Mouse (Mus musculus) midbrain, embryonic 10.5 days (tissue): Measurements from ENCODE around the gene Zfp367. TPM values are rescaled to one million over a fixed set of nuclear protein-coding genes. Genes with fewer than 3 reads are reported as not detected.
A peak's percentile ranks its signal among the peaks of the same experiment; 100 is the strongest.

Experiments used
- DNase-seq: peaks from one replicate; pipeline ENCODE4 v3.0.0-alpha.2; 2017; ENCODE audit warnings: low spot score
- H3K27ac ChIP-seq: fragments of 300-500 bp; sonication (generic); replicated peaks from 2 replicates; pipeline ENCODE4 v1.5.1; 2016; ENCODE audit warnings: mild to moderate bottlenecking
- H3K27me3 ChIP-seq: fragments of 300-500 bp; sonication (generic); 2 replicates; pipeline ENCODE4 v1.6.1; 2016; ENCODE audit warnings: low read depth, mild to moderate bottlenecking; ENCODE audit not compliant: poor library complexity, severe bottlenecking
- H3K36me3 ChIP-seq: fragments of 300-500 bp; sonication (generic); 2 replicates; pipeline ENCODE4 v1.6.1; 2016; ENCODE audit warnings: mild to moderate bottlenecking, moderate library complexity
- H3K4me1 ChIP-seq: fragments of 300-500 bp; sonication (generic); 2 replicates; pipeline ENCODE4 v1.6.1; 2016
- H3K4me3 ChIP-seq: fragments of 300-500 bp; sonication (generic); 2 replicates; pipeline ENCODE4 v1.5.1; 2016; ENCODE audit warnings: mild to moderate bottlenecking, moderate library complexity
- H3K9me3 ChIP-seq: fragments of 300-500 bp; sonication (generic); replicated peaks from 2 replicates; pipeline ENCODE4 v1.6.1; 2016; ENCODE audit warnings: mild to moderate bottlenecking
- WGBS: fragments of 180-500 bp; shearing (Covaris S2); methylation state at CpG from one replicate; pipeline ENCODE4 v1.1.7; 2016; 5-methylcytosine and 5-hydroxymethylcytosine counted together
- polyA plus RNA-seq: library from polyadenylated mRNA; unstranded; fragments of >200 nt; fragmentation: Nextera tagmentation; extraction: Ambion mirVana; gene quantifications from 2 replicates; pipeline ENCODE4 v1.2.1, GENCODE M21; 2016

Zfp367 gene
- polyA plus RNA-seq = 18.9 and 21.0 TPM in 2 replicates

DNA sequence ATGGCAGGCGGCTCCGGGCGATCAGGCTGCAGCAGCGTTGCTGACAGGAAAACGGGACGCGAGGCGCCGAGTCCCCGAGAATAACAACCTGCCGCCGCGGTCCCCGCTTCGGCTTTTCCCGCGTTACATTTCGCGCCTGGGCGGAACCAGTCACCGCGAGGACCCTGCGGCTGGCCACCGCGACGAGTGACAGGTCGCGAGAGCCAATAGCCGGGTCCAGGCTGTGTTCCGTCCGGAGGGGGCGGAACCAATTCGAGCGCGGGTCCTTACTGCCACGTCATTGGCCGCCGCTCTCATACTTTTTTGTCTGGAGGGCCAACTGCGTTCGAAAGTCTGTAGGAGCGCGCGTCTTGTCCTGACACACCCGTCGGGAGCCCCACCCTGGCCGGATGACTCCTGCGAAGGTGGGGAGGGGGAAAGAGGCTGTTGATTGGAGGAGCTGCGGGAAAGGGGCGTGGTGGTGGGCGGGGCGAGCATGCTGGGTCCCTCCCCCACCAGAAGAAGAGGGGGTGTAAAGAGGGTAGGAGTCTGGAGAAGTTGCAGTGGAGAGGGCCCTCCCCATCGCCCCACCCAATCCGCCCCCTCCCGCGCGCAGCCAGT is at the start of gene Zfp367:
TSS of gene Zfp367 (minus strand) at position 120 of the 600 bp plus-strand sequence.
- H3K36me3 ChIP-seq = peaks cover 4% of the 10 kb centered on the region; the same call in 1 of the 2 replicates
- no peaks in the 10 kb centered on the region for H3K27me3 ChIP-seq
- peak within 1 kb of the TSS; percentile 74 for H3K4me3 ChIP-seq
- peaks cover 60% of the 10 kb centered on the region for H3K4me1 ChIP-seq
- H3K9me3 ChIP-seq = no peaks in the 10 kb centered on the region
- peak within 1 kb of the TSS; percentile 96 for H3K27ac ChIP-seq
- DNase-seq = peak; percentile 99
- under 1% methylated on average over 56 of the region's 56 CpGs for WGBS

GRCm38 (mm10) chr13:64200911-64201310 is 47.9 kb upstream of the Zfp367 start:
- H3K36me3 ChIP-seq = peaks cover 17% of the 10 kb centered on the region
- no peaks in the 10 kb centered on the region for H3K27me3 ChIP-seq
- no peaks in the 10 kb centered on the region for H3K9me3 ChIP-seq
- H3K4me3 ChIP-seq = no peak overlapping the region
- H3K4me1 ChIP-seq = 0 out of 2 replicates have a peak, but pooled peaks cover 3% of the 10 kb centered on the region
- 97% methylated on average over 4 of the region's 4 CpGs for WGBS
- DNase-seq = no peak
- no peak overlapping the region for H3K27ac ChIP-seq

- Histone ChIP-seq H3K27me3 (no peaks in the 10 kb centered on the region), H3K4me3 (no peak overlapping the region), H3K36me3 (peaks cover 23% of the 10 kb centered on the region), H3K4me1 (0 out of 2 replicates have a peak, but pooled peaks cover 1% of the 10 kb centered on the region), H3K27ac (no peak overlapping the region), H3K9me3 (no peaks in the 10 kb centered on the region)
- WGBS = 95% methylated on average over 4 of the region's 4 CpGs
- no peak for DNase-seq
Observed at GRCm38 (mm10) chr13:64198310-64198709, 45.3 kb upstream of the Zfp367 start.

GRCm38 (mm10) chr13:64197899-64198298 is 44.9 kb upstream of the Zfp367 start:
- Histone ChIP-seq H3K9me3 (no peaks in the 10 kb centered on the region), H3K36me3 (peaks cover 24% of the 10 kb centered on the region), H3K27me3 (no peaks in the 10 kb centered on the region), H3K27ac (no peak overlapping the region), H3K4me3 (no peak overlapping the region), H3K4me1 (no peaks in the 10 kb centered on the region)
- WGBS = 94% methylated on average over 6 of the region's 6 CpGs
- no peak for DNase-seq

- Histone ChIP-seq H3K4me1 (no peaks in the 10 kb centered on the region), H3K4me3 (no peak overlapping the region), H3K27ac (no peak overlapping the region), H3K9me3 (no peaks in the 10 kb centered on the region), H3K36me3 (peaks cover 39% of the 10 kb centered on the region), H3K27me3 (no peaks in the 10 kb centered on the region)
- DNase-seq = no peak
Observed at GRCm38 (mm10) chr13:64187065-64187464, 34.1 kb upstream of the Zfp367 start.

DNA sequence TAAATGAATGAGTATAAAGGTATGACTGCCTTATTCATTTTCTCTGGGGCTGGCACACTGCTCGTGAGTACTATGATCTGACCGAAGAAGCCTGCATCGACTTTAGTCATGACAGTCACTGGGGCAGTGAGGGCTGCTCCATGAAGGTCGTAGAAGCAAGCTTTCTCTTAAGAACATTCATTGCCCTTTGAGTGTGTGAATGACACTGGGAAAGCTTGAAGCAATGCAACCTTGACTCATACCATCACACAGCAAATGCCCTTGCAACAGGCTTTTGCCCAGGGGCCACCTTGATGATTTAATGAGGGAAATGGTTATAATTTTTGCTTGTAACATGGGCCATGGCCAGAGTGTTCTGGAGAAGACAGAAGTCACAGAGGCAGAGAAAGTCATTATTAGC is 33.5 kb upstream of the Zfp367 start:
- Histone ChIP-seq H3K4me1 (no peaks in the 10 kb centered on the region), H3K27me3 (no peaks in the 10 kb centered on the region), H3K27ac (no peak overlapping the region), H3K4me3 (no peak overlapping the region), H3K36me3 (peaks cover 39% of the 10 kb centered on the region), H3K9me3 (no peaks in the 10 kb centered on the region)
- 92% methylated on average over 4 of the region's 4 CpGs for WGBS
- no peak for DNase-seq

DNA sequence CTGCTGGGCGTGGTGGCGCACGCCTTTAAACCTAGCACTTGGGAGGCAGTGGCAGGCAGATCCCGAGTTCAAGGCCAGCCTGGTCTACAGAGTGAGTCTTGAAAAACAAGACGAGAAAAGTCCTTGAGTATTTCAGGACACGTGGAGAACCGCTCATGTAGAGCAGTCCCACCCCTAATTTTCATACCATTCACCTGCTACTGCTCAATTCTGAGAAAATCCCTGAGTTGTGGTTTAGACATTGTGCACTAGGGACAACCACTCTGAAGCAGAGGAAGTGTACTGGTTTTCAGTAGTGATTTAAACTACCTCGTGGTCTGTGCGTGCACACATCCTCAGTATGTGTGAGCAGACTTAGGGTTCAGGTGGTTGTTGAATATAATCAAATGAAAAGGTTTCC is 32.6 kb upstream of the Zfp367 start:
- Histone ChIP-seq H3K9me3 (no peaks in the 10 kb centered on the region), H3K27me3 (no peaks in the 10 kb centered on the region), H3K36me3 (peaks cover 43% of the 10 kb centered on the region), H3K27ac (no peak overlapping the region), H3K4me3 (no peak overlapping the region), H3K4me1 (no peaks in the 10 kb centered on the region)
- DNase-seq = no peak
- 93% methylated on average over 9 of the region's 9 CpGs for WGBS

DNA sequence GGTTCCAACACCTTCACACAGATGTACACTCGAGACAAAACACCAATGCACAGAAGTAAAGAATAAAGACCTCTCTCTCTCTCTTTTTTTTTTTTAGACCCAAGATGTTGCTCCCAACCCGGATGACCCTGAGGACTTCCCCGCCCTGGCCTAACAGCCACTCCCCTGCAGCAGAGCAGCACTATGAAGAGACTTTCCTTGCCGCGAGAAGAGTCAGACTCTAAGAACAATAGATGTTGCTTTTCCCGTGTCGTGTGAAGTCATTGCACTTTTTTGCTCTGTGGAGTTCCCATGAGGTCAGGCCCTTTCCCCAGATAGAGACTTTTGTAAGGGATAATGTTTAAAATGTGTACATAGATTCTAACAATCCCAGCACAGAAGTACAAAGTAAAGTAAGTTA is 32.2 kb upstream of the Zfp367 start:
- no peak for DNase-seq
- no peaks in the 10 kb centered on the region for H3K27me3 ChIP-seq
- H3K9me3 ChIP-seq = no peaks in the 10 kb centered on the region
- 81% methylated on average over 7 of the region's 7 CpGs for WGBS
- H3K36me3 ChIP-seq = peaks cover 47% of the 10 kb centered on the region
- no peak overlapping the region for H3K4me3 ChIP-seq
- no peaks in the 10 kb centered on the region for H3K4me1 ChIP-seq
- no peak overlapping the region for H3K27ac ChIP-seq

DNA sequence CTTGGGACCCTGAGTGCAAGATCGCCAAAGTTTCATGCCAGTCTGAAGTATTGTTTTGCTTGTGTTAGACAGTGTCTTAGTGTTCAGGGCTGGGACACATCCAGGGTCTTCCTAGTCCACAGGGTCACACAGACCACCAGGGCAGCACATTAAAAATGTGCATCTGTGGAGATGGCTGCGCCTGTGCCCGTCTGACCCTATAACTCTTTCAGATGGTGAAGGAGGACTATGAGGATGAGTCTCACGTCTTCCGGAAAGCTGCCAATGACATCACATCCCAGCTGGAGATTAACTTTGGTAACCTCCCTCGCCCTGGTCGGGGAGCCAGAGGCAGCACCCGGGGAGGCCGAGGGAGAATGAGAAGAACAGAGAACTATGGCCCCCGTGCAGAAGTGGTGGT is 31.4 kb upstream of the Zfp367 start:
- H3K4me1 ChIP-seq = peaks cover 1% of the 10 kb centered on the region
- DNase-seq = no peak
- H3K27ac ChIP-seq = no peak overlapping the region
- no peaks in the 10 kb centered on the region for H3K27me3 ChIP-seq
- H3K9me3 ChIP-seq = no peaks in the 10 kb centered on the region
- peaks cover 48% of the 10 kb centered on the region for H3K36me3 ChIP-seq
- H3K4me3 ChIP-seq = no peak overlapping the region
- WGBS = 85% methylated on average over 10 of the region's 10 CpGs

DNA sequence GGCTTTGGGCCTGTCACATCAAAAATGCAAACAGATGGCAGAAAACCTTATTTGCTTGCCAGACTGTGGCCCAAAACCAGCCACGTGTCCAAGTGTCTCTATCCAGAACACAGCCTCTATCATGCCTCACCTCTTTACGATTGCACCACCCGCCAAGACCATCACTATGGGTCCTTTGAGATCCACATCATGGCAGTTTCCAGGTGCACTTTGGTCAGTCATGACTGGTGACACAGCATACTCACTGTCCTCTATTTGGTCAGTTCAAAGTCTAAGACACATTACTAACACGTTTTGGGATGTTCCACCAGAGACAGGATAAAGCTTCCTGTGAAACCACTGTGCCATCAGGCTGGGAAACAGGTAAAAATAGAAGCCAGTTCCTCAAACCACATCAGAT is 30.6 kb upstream of the Zfp367 start:
- H3K36me3 ChIP-seq = peaks cover 51% of the 10 kb centered on the region

DNA sequence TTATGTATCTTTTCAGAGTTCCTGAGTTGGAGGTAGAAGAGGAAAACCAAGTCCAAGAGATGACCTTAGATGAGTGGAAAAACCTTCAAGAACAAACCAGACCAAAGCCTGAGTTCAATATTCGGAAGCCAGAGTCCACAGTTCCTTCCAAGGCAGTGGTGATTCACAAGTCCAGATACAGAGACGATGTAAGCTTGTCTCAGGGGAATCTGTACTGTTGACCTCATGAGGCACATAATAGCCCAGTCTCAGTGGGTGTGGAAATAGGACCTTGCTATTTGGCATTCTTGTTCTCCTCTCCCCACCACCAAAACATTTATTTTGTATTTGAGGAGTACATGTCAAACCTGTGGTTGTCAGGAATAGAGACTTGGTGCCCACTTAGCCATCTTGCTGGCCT is 29.1 kb upstream of the Zfp367 start:
- Histone ChIP-seq H3K36me3 (peaks cover 57% of the 10 kb centered on the region), H3K9me3 (no peaks in the 10 kb centered on the region), H3K4me3 (no peak overlapping the region), H3K4me1 (peaks cover 20% of the 10 kb centered on the region), H3K27ac (no peak overlapping the region), H3K27me3 (no peaks in the 10 kb centered on the region)
- no peak for DNase-seq
- 89% methylated on average over 2 of the region's 2 CpGs for WGBS

More for the DNA sequence above, 30.6 kb upstream of the Zfp367 start:
- H3K4me1 ChIP-seq = peaks cover 9% of the 10 kb centered on the region
- H3K4me3 ChIP-seq = no peak overlapping the region
- no peak for DNase-seq
- WGBS = 92% methylated on average over 4 of the region's 4 CpGs
- no peak overlapping the region for H3K27ac ChIP-seq
- no peaks in the 10 kb centered on the region for H3K9me3 ChIP-seq
- no peaks in the 10 kb centered on the region for H3K27me3 ChIP-seq

- Histone ChIP-seq H3K27ac (no peak overlapping the region), H3K4me1 (peaks cover 20% of the 10 kb centered on the region), H3K4me3 (no peak overlapping the region), H3K9me3 (no peaks in the 10 kb centered on the region), H3K36me3 (peaks cover 50% of the 10 kb centered on the region), H3K27me3 (no peaks in the 10 kb centered on the region)
- 89% methylated on average over 3 of the region's 3 CpGs for WGBS
- DNase-seq = no peak
Observed at GRCm38 (mm10) chr13:64180888-64181287, 27.9 kb upstream of the Zfp367 start.

DNA sequence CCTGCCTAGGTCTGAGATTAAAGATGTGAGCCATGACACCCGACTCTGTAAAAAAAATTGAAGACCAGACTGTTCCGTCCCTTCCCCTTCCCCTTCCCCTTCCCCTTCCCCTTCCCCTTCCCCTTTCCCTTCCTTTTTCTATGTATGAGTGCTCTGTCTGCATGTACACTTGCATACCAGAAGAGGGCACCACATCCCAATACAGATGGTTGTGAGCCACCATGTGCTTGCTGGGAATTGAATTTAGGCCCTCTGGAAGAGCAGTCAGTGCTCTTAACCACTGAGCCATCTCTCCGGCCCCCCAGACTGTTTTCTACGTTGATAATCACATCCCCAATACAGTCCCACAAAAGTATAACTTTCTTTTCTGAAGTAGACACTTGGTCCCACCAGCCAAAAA is 27.3 kb upstream of the Zfp367 start:
- WGBS = 85% methylated on average over 4 of the region's 4 CpGs
- H3K36me3 ChIP-seq = peaks cover 44% of the 10 kb centered on the region
- no peak for DNase-seq

More for the DNA sequence above, 27.3 kb upstream of the Zfp367 start:
- Histone ChIP-seq H3K27me3 (no peaks in the 10 kb centered on the region), H3K27ac (no peak overlapping the region), H3K4me1 (peaks cover 20% of the 10 kb centered on the region), H3K4me3 (no peak overlapping the region), H3K9me3 (no peaks in the 10 kb centered on the region)
